Mouse (Mus musculus): ENCODE data around the gene Lrpprc. TPM values are rescaled to one million over a fixed set of nuclear protein-coding genes. Genes with fewer than 3 reads are reported as not detected.

Gene Lrpprc
- total RNA-seq, 2 experiments from 2014 or later = 58.0 to 63.2 TPM

DNA sequence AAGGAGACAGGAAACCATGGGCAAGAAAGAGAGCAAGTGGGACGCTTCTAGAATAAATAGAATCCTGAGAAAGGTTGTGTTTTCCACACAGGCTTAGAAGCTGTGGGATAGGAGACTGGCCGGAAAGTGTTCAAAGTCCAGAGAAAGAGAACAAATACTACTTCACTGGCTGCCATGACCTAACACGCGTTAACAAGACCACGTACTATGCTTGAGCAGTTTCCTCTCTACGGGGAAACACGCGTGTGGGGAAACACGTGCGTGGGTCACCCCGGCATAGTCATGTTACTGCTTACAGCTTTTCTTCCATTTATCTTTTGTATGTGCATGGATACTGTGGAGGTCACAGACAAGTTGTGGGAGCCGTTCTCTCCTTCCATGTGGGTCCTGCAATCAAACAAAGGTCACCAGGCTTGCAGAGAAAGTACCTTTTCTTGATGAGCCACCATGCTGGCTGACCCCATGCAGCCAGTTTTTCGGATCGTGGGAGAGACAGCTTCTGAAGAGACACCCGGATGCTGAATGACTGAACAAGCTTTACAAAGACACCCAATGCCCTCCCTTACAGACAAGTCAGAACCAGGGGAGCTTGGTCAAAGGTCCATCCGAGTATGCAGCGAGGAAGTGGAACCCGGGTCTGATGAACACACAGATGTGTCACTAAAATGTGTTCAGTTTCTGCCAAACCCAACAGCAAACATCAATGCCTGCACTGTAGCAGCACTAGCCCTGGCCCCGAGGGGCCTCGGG is 2.0 kb downstream of the Lrpprc start:
- Histone ChIP-seq H3K4me3 (no peak overlapping the region), H3K27ac (no peak overlapping the region)
- DNase-seq (ENCODE audit: low spot score in 2 of 2) = no peak
- TF ChIP-seq CTCF (conservative IDR thresholded peaks at IDR 0.05) = no peak

DNA sequence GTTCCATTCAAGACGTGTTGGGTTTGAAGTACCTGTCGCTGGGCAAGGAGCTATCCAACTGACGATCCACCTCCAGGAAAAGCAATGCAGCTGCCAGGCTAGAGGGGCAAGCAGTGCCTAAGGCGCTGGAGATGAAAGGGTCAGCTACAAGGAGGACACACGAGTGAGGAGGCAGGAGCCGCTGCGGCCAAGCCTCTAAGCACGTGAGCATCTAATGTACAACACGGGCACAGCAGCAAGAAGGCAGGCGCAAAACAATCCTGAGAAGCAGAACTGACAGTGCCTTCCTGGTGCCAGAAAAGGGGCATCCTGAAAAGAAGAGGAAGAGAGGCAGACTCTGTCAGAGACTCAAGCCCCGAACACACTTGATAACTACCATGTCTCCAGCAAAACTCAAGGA is 3.1 kb downstream of the Lrpprc start:
- no peak for DNase-seq (ENCODE audit: low spot score in 2 of 2)
- TF ChIP-seq CTCF (conservative IDR thresholded peaks at IDR 0.05) = no peak
- H3K4me3 ChIP-seq = no peak overlapping the region

DNA sequence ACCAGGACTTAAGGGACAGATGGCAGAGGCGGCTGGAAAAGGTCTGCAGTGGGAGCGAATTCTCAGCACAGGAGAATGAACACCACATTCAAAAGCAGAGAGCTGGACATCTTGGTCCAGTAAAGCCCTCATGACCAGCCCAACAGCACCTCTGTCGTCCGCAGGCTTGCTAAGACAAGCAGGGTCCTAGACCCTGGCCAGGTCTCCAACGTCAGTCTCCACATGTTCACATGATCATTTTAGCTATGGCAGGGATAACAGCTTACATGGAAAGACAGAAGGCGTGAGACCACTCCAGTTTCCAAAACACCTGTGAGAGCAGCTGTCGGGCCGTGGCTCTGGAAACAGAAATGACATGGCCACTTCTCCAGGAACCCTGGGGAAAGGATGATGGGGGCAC is 3.7 kb downstream of the Lrpprc start:
- Histone ChIP-seq H3K4me3 (no peak overlapping the region), H3K27ac (no peak overlapping the region)
- no peak for TF ChIP-seq CTCF (conservative IDR thresholded peaks at IDR 0.05)
- DNase-seq (ENCODE audit: low spot score in 2 of 2) = no peak

More for the DNA sequence above, 3.1 kb downstream of the Lrpprc start:
- no peak overlapping the region for H3K27ac ChIP-seq

DNA sequence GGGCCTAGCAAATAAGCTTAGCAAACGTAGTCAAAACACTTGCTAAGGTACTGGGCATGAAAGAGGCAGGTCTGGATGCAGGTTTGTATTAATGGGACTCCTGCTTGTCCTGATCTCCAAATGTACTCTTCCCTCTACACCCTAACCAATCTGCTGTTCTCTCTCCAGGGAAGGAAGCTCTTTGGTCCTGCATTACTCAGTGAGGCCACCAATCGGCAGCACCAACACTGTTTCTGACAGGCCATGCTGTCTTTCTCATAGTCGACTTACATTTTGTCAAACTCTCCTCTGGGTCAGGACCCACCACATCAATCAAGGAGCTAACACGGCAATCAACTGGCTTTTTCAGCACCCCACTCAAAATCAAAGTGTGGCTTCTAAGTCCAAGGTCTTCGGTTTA is 5.4 kb downstream of the Lrpprc start:
- Histone ChIP-seq H3K4me3 (no peak overlapping the region), H3K27ac (no peak overlapping the region)
- DNase-seq (ENCODE audit: low spot score in 2 of 2) = no peak
- TF ChIP-seq CTCF (conservative IDR thresholded peaks at IDR 0.05) = no peak

DNA sequence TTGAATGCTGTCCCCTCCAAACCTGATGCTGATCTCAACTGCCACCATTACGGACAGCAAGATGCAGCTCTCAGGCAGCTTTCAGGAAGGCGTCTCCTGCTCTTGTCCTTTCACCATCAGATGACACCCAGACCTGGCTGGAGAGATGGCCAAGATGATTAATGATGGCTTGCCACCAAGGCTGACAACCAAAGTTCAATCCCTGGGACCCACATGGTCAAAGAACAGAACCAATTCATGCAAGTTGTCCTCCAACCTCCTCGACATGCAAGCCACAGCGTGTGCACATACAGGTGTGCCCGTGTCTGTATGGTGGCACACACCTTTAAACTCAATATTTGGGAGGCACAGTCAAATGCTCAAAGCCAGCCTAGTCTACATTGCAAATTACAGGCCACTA is 7.1 kb downstream of the Lrpprc start:
- H3K4me3 ChIP-seq = no peak overlapping the region
- no peak for TF ChIP-seq CTCF (conservative IDR thresholded peaks at IDR 0.05)
- H3K27ac ChIP-seq = no peak overlapping the region
- DNase-seq (ENCODE audit: low spot score in 2 of 2) = no peak

DNA sequence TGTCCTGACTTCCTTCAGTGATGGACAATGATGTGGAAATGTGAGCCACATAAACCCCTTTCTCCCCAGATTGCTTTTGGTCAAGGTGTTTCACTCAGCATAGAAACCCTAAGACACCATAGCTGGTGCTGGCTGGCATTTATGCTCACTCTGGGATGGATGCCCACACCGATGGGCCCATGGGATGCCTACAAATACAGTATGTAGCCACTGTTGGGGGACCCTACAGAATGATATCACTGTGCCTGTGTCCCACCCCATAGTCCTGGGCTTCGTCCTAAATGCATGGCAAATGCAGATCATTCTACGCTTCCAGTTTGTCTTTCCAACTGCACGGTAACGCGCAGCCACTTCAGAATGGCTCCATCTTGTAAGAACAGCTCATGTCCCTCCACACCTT is 10.3 kb downstream of the Lrpprc start:
- Histone ChIP-seq H3K27ac (no peak overlapping the region), H3K4me3 (no peak overlapping the region)
- no peak for DNase-seq (ENCODE audit: low spot score in 2 of 2)
- TF ChIP-seq CTCF (conservative IDR thresholded peaks at IDR 0.05) = no peak

DNA sequence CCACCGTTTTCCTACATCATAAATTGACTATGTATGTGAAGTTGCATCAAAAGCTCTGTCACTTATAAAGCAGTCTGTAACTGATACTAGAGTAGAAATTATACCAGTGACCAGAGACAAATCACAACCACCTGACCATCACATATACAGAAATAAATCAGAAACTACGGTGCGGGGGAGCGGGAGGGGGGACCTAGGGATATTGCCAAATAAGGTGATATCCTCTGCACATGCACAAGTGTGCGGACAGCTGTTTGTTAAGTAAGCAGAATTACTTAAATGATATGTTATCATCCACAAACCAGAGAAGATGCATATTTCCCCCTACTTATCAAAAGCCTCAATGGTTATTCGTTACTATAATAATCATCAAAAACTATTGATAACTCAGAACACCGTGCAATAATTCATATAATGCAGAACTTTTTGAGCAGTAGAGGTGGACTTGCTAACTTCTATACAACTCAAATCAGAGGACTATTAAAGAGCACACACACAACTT is 12.1 kb downstream of the Lrpprc start:
- TF ChIP-seq CTCF (conservative IDR thresholded peaks at IDR 0.05) = no peak
- DNase-seq (ENCODE audit: low spot score in 2 of 2) = no peak
- H3K27ac ChIP-seq = no peak overlapping the region
- H3K4me3 ChIP-seq = no peak overlapping the region

DNA sequence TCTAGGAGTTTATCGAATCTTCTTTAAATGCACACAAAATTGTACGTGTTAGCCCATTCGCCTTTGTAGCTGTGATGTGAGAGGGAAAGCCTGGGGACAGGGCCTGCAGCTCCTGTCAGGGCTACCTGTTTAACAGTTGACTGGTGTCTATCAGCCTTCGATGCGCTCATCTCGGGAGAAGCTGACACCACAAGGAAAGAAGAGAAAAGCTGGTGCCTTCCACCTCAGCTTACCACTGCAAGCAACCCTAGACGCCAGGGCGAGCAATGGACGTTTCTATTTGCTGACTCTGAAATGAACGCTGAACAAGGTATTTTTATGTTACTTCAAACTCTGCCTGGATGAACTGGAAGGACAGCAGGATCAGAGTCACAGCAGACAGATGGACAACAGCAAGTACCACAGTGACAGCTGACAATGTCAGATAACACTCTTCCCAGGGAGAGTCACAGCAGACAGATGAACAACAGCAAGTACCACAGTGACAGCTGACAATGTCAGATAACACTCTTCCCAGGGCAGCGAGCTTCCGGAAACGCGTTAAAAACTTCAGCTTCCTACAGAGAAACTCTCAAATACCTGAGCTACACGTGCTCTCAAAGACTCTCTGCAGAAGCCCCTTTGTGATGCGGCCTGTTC is 14.1 kb downstream of the Lrpprc start:
- no peak overlapping the region for H3K4me3 ChIP-seq
- H3K27ac ChIP-seq = no peak overlapping the region
- TF ChIP-seq CTCF (conservative IDR thresholded peaks at IDR 0.05) = no peak
- DNase-seq (ENCODE audit: low spot score in 2 of 2) = no peak

DNA sequence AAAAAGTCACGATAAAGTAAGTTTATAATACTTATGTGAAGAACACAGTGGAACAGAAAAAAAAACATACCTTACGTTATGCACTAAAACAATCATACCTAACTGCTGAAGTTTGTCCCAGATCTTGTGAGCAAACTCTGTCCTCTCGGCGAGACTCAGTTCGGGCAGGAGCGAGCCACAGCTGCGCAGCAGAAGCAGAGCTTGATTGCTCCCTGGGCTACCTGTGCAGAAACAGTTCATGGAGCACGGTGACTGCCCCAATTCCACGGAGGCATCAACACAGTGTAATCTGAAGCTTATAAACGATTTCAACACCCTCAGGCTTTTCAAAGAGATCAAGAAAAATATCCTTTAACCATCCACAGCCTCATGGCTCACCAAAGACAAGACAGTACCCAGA is 15.3 kb downstream of the Lrpprc start:
- TF ChIP-seq CTCF (conservative IDR thresholded peaks at IDR 0.05) = no peak
- Histone ChIP-seq H3K4me3 (no peak overlapping the region), H3K27ac (no peak overlapping the region)
- no peak for DNase-seq (ENCODE audit: low spot score in 2 of 2)

DNA sequence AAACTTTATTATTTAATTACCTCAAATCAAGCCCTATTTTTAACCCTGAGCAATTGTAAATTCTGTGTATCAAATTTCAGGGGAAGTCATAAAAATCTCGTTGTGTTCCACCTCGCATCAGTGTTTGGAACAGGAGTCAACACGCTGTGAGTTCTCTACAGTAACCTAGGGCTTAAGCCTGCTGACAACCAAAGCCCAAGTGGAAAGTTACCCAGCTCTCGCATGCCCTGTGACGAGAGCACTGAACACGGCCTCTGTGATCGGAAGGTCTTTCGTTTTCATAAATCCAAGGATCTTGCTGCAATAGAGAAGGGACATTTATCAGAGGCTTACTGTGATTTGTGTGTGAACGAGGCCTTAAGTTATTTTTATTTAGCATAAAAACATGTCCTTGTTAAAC is 18.7 kb downstream of the Lrpprc start:
- Histone ChIP-seq H3K27ac (no peak overlapping the region), H3K4me3 (no peak overlapping the region)
- TF ChIP-seq CTCF (conservative IDR thresholded peaks at IDR 0.05) = no peak
- DNase-seq (ENCODE audit: low spot score in 2 of 2) = no peak

DNA sequence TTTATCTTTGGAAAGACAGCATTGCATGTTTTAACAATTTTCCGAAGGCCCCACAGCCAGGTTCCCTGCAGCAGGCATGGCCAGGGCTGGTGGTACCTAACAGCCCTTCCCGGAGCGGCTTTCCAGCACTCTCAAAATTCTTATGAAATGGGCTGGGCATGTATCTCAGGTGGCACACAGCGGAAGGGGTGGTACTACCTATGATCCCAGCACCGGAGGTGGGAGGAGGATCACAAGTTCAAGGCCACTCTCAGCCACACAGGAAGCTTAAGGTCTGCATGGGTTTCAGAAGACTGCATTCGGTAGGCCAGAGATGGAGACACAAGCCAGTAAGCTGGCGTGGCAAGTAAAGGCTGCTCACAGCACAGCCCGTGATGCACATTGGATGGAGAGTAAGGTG is 31.6 kb downstream of the Lrpprc start:
- DNase-seq (ENCODE audit: low spot score in 2 of 2) = no peak
- TF ChIP-seq CTCF (conservative IDR thresholded peaks at IDR 0.05) = no peak
- no peak overlapping the region for H3K27ac ChIP-seq
- H3K4me3 ChIP-seq = no peak overlapping the region

DNA sequence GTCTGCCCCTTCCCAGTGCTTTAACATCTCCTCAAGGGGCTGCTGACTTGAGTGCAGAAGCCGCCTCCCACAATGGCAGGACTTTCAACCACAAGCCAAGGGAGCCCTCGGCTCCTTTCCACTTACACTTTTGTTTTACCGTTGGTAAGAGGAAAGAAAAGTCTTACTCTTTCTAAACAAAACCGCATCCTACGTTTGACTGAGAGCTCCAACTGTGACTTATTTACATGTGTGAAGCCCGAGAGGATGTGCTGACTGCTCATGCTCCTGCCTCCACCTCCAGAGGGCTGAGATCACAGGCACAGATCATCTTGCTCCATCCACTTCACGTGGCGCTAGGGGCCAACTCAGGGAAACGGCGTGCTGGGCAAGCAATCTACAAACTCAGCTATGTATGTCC is 32.2 kb downstream of the Lrpprc start:
- Histone ChIP-seq H3K4me3 (no peak overlapping the region), H3K27ac (no peak overlapping the region)
- no peak for TF ChIP-seq CTCF (conservative IDR thresholded peaks at IDR 0.05)
- no peak for DNase-seq (ENCODE audit: low spot score in 2 of 2)

DNA sequence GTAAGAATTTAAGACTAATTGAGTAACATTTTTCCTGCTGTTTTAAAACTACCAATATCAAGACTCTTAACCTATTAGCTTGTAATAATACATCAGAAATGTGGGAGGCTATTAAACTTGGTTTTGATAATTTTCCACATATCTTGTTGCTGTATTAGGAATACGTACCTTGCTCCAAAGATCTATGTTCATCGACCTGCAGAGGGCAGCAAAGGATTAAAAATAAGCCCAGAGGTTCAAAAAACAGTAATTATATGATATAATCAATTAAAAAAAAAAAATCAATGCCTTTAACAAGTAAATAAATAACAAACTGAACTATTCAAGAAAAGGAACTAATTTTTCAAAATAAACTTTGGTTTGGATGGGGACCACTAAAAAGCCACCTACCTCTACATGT is 34.5 kb downstream of the Lrpprc start:
- peak; percentile 78 for TF ChIP-seq CTCF (conservative IDR thresholded peaks at IDR 0.05)
- no peak overlapping the region for H3K4me3 ChIP-seq
- DNase-seq (ENCODE audit: low spot score in 2 of 2) = peak in 1 of 2 experiments; percentile 41
- no peak overlapping the region for H3K27ac ChIP-seq

DNA sequence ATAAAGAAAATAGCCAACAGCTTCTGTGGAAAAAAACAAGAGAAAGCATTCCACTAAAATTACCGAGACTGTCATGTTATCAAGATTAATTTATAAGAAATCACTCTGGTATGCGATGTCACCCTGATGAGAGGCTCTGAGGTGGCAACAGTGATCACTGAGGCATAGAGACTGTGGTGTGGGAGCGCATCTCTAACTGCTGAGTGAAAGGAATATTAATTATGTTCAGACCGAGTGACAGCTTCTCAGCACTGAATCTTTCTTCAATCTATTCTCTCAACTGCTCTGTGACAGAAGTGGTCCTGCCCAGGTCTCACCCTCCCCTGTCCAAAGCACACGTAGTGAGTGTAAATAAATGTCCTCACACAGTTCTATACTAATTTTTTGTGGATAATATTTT is 37.1 kb downstream of the Lrpprc start:
- DNase-seq (ENCODE audit: low spot score in 2 of 2) = no peak
- no peak overlapping the region for H3K27ac ChIP-seq
- no peak overlapping the region for H3K4me3 ChIP-seq
- no peak for TF ChIP-seq CTCF (conservative IDR thresholded peaks at IDR 0.05)
